Mouse (Mus musculus): ENCODE results near the gene Cd47. TPM values are rescaled to one million over a fixed set of nuclear protein-coding genes. Genes with fewer than 3 reads are reported as not detected.

Cd47 gene
- total and polyA plus RNA-seq, 2 experiments from 2014 or later = 38.9 to 235 TPM

DNA sequence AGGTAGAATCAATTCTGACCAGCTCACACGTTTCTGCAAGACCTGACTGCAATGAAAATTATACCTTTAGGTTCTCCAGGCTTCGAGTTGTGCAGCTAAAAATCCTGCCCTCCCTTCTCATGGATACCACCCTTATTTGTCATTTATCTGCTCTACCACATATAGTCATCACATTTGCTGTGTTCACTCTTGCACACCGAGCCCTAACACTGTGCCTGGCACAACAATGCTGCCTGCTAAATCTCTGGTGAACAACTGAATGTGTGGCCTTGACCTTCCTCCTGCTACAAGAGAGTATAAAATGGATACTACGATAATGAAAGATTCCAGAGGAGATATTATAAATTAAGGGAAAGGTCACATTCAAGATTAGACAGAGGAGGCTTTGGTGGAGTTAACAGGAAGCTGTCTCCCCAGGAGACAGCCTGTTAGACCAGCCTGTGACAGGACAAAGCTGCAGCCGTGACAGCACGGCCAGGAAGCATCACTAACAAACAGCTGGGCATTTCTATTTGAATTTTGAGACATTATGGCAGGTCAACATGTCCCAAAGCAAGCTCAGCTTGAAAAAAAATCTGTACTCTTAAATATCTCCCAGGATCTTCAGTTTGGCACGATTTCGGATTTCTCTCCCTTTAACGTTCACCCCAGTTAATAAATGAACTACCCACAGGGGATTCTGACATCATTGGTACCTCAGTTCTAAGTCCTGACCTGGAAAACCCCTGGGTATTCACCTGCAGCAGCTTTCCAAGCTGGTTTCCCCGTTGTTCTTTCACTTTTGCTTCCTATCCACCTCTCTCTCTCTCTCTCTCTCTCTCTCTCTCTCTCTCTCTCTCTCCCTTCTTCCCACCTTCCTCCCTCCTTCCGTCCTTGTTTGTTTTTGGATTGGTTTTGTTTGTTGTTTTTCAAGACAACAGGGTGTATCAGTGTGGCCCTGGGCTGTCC lies 137.2 kb downstream of the Cd47 start:
- peaks cover 4% of the 10 kb centered on the region for H3K4me1 ChIP-seq (ENCODE audit: insufficient read depth, low read length)
- 45% methylated on average over 11 of the region's 11 CpGs for WGBS
- H3K4me2 ChIP-seq (ENCODE audit: low read depth, low read length) = no peak overlapping the region
- H3K9ac ChIP-seq (replicated peaks; ENCODE audit: low read length) = no peak overlapping the region
- ATAC-seq = no peak
- no peaks in the 10 kb centered on the region for H3K9me3 ChIP-seq (ENCODE audit: low read length)
- H3K27me3 ChIP-seq (ENCODE audit: insufficient read depth, low read length) = no peaks in the 10 kb centered on the region
- no peak for TF ChIP-seq CTCF (IDR thresholded peaks at IDR 0.05; ENCODE audit: low read depth)
- no peak for DNase-seq (ENCODE audit: low spot score)
- H3K27ac ChIP-seq = no peak overlapping the region
- no peak overlapping the region for H3K4me3 ChIP-seq (ENCODE audit: low read length)
- no peaks in the 10 kb centered on the region for H3K36me3 ChIP-seq (ENCODE audit: insufficient read depth, low read length)

DNA sequence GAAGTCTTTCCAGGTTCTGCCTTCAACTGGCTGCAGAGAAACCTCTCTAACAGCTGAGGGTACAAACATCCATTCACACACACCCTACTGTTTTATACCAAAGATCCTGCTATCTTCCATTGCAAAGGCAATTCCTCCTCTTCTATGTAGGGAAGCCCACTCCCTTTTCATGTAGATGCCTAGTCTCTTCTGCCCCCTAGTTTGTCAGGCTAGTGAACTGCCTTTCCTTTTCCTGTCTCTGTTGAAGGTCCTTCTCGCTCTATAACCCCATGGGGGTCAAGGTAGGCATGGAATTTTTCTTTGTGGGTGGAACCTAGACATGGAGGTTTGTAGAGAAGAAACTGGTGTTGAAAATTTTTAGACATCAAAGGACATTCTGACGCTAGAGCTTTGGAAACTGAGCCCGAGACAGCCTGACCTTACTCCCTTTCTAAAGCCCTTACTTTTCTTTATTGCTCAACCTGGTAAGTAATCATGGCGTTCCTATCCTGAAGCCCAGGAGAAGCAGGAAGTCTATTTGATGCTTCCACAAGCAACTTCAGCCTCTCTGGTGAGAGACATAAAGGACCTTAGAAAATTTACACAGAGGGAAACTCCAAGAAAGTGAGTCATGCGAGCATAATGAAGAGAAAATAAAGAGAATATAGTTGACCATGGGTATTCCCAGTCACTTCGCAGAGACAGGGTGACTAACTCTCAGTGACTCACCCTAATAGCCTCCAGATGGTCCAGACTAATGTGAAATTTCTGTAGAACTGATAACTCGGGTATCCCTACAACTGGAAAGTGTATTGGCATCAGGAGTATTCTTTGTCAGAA lies 138.4 kb downstream of the Cd47 start:
- peaks cover 4% of the 10 kb centered on the region for H3K4me1 ChIP-seq (ENCODE audit: insufficient read depth, low read length)
- H3K9me3 ChIP-seq (ENCODE audit: low read length) = no peaks in the 10 kb centered on the region
- H3K4me2 ChIP-seq (ENCODE audit: low read depth, low read length) = no peak overlapping the region
- 84% methylated on average over 7 of the region's 7 CpGs for WGBS
- H3K36me3 ChIP-seq (ENCODE audit: insufficient read depth, low read length) = no peaks in the 10 kb centered on the region
- no peak overlapping the region for H3K27ac ChIP-seq
- DNase-seq (ENCODE audit: low spot score) (no peak), ATAC-seq (no peak)
- H3K4me3 ChIP-seq (ENCODE audit: low read length) = no peak overlapping the region
- no peak overlapping the region for H3K9ac ChIP-seq (replicated peaks; ENCODE audit: low read length)
- TF ChIP-seq CTCF (IDR thresholded peaks at IDR 0.05; ENCODE audit: low read depth) = peak; percentile 40
- no peaks in the 10 kb centered on the region for H3K27me3 ChIP-seq (ENCODE audit: insufficient read depth, low read length)

DNA sequence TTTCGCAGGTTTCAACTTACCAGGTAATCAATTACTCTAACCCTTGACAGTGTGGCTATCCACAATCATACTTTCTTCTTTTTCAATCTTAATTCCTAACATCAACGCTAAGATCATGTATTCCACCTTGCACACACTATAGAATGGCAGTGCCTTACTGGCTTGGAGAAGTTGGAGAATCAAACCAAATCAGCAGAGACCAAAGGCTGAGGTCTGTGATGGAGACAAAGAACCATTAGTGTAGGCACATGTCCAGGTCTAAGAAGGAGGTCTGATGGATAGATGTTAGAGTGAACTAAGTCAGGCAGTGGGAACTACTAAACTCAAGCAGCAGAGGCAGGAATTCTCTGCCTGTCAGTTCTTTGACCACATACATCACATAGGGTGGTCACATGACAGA lies 139.0 kb downstream of the Cd47 start:
- no peaks in the 10 kb centered on the region for H3K9me3 ChIP-seq (ENCODE audit: low read length)
- TF ChIP-seq CTCF (IDR thresholded peaks at IDR 0.05; ENCODE audit: low read depth) = no peak
- no peak overlapping the region for H3K4me3 ChIP-seq (ENCODE audit: low read length)
- no peak for DNase-seq (ENCODE audit: low spot score)
- H3K4me2 ChIP-seq (ENCODE audit: low read depth, low read length) = no peak overlapping the region
- H3K27me3 ChIP-seq (ENCODE audit: insufficient read depth, low read length) = no peaks in the 10 kb centered on the region
- ATAC-seq = no peak
- H3K9ac ChIP-seq (replicated peaks; ENCODE audit: low read length) = no peak overlapping the region
- no peaks in the 10 kb centered on the region for H3K36me3 ChIP-seq (ENCODE audit: insufficient read depth, low read length)
- 93% methylated on average over 2 of the region's 2 CpGs for WGBS
- H3K4me1 ChIP-seq (ENCODE audit: insufficient read depth, low read length) = peaks cover 4% of the 10 kb centered on the region
- H3K27ac ChIP-seq = no peak overlapping the region

DNA sequence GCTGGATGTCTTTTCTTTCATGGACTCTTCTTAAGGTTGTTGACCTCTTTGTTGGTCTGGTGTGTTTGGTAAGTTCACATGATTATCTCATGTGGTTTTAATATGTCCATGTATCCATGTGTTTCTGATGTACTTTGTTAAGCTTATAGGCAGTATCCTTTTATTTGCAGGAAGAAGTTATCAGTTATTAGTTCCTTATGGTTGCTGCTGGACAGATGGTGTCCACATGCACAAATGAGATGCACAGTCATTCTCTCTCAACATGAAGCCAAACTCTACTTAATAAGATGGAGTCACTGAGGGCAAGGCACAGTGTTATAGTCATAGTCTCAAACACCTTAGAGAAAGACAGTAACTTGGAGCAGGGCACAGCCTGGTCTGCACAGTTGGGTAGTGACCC lies 140.1 kb downstream of the Cd47 start:
- no peak overlapping the region for H3K27ac ChIP-seq
- H3K4me1 ChIP-seq (ENCODE audit: insufficient read depth, low read length) = peaks cover 4% of the 10 kb centered on the region
- H3K4me3 ChIP-seq (ENCODE audit: low read length) = no peak overlapping the region
- H3K36me3 ChIP-seq (ENCODE audit: insufficient read depth, low read length) = no peaks in the 10 kb centered on the region
- ATAC-seq (no peak), DNase-seq (ENCODE audit: low spot score) (no peak)
- no peaks in the 10 kb centered on the region for H3K9me3 ChIP-seq (ENCODE audit: low read length)
- H3K4me2 ChIP-seq (ENCODE audit: low read depth, low read length) = no peak overlapping the region
- H3K9ac ChIP-seq (replicated peaks; ENCODE audit: low read length) = no peak overlapping the region
- no peaks in the 10 kb centered on the region for H3K27me3 ChIP-seq (ENCODE audit: insufficient read depth, low read length)
- no peak for TF ChIP-seq CTCF (IDR thresholded peaks at IDR 0.05; ENCODE audit: low read depth)

DNA sequence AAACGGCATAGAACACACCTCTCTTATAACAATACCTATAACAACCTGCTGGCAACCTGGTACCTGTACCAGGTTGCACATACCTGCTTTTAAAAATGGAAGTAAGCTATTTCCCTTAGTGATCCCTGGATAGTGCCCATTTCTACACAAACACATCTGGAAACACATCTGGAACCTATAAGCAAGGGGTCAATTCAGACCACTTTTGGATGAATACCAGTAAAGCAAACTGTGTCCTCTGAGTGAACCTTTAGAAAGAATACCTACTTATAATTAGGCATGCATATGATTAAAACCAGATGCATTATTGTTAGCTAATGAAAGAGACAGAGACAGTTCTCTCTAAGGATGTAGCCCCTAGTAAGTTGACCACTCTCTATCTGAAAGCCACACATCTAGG lies 140.7 kb downstream of the Cd47 start:
- DNase-seq (ENCODE audit: low spot score) (no peak), ATAC-seq (no peak)
- 97% methylated on average over 1 of the region's 1 CpGs for WGBS

DNA sequence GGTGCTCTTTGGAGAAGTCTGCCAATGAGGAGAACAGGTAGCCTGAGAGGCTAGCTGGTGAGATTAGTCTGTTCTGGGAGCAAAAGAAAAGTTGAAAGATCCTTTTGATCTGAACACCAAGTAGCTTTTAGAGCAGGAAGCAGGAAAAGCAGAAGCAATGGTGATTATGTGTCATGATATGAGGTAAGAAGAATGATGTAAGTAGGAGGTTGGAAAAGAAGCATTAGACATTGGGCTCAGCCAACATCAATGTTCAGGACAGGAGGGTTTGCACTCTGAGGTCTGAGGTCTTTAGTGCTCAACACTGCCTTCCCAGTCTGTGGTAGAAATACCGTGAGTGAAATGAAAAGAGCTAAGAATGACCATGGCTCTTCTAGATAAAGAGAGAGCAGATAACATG lies 143.4 kb downstream of the Cd47 start:
- Histone ChIP-seq H3K4me3 (ENCODE audit: low read length) (no peak overlapping the region), H3K27me3 (ENCODE audit: insufficient read depth, low read length) (no peaks in the 10 kb centered on the region), H3K4me1 (ENCODE audit: insufficient read depth, low read length) (no peaks in the 10 kb centered on the region), H3K27ac (no peak overlapping the region), H3K4me2 (ENCODE audit: low read depth, low read length) (no peak overlapping the region), H3K9ac (replicated peaks; ENCODE audit: low read length) (no peak overlapping the region), H3K36me3 (ENCODE audit: insufficient read depth, low read length) (no peaks in the 10 kb centered on the region), H3K9me3 (ENCODE audit: low read length) (no peaks in the 10 kb centered on the region)
- 88% methylated on average over 1 of the region's 1 CpGs for WGBS
- no peak for DNase-seq (ENCODE audit: low spot score)
- no peak for ATAC-seq
- TF ChIP-seq CTCF (IDR thresholded peaks at IDR 0.05; ENCODE audit: low read depth) = no peak

More for the DNA sequence above, 140.7 kb downstream of the Cd47 start:
- no peak overlapping the region for H3K9ac ChIP-seq (replicated peaks; ENCODE audit: low read length)
- H3K4me2 ChIP-seq (ENCODE audit: low read depth, low read length) = no peak overlapping the region
- no peaks in the 10 kb centered on the region for H3K27me3 ChIP-seq (ENCODE audit: insufficient read depth, low read length)
- peaks cover 4% of the 10 kb centered on the region for H3K4me1 ChIP-seq (ENCODE audit: insufficient read depth, low read length)
- H3K4me3 ChIP-seq (ENCODE audit: low read length) = no peak overlapping the region
- no peaks in the 10 kb centered on the region for H3K9me3 ChIP-seq (ENCODE audit: low read length)
- TF ChIP-seq CTCF (IDR thresholded peaks at IDR 0.05; ENCODE audit: low read depth) = no peak
- H3K36me3 ChIP-seq (ENCODE audit: insufficient read depth, low read length) = no peaks in the 10 kb centered on the region
- H3K27ac ChIP-seq = no peak overlapping the region

All from hindbrain, postnatal 0 days (tissue).